Mouse (Mus musculus) liver, embryonic 14.5 days (tissue): ENCODE results near the gene Paox.

Source experiments
- CTCF ChIP-seq: IDR thresholded peaks from 2 replicates; pipeline ENCODE4 v1.5.1; 2016; ENCODE audit warnings: antibody characterized with exemption, low read depth, control low read depth
- EP300 ChIP-seq: IDR thresholded peaks from 2 replicates; pipeline ENCODE4 v1.6.1; 2016; ENCODE audit warnings: antibody characterized with exemption, low read depth

- TF ChIP-seq CTCF (no peak), EP300 (no peak)
Observed at GRCm38 (mm10) chr7:140094954-140095353, 20.6 kb upstream of the Paox start.
